Mouse (Mus musculus): ENCODE results near the gene Otx1.

GRCm38 (mm10) chr11:21998141-21999047 lies 4.3 kb downstream of the Otx1 start:
- TF ChIP-seq CTCF (IDR thresholded peaks at IDR 0.05; ENCODE audit: control insufficient read depth, insufficient read depth, insufficient read length) = no peak
- TF ChIP-seq MYOG (IDR thresholded peaks at IDR 0.05; ENCODE audit: control insufficient read depth, extremely low read depth, insufficient read length) = no peak
